Mouse (Mus musculus): Measurements from ENCODE around the gene Usp42.

Gene Usp42
- long read RNA-seq, experiment 1, partial matches to known transcripts, result 2 of 2 reads
- long read RNA-seq, experiment 1, other reads (novel, unspliced or antisense), result 0 of 2 reads
- long read RNA-seq, experiment 2, partial matches to known transcripts, result 5 of 5 reads
- long read RNA-seq, experiment 2, other reads (novel, unspliced or antisense), result 0 of 5 reads

GRCm38 (mm10) chr5:143732180-143732891 lies at the start of gene Usp42:
Gene Usp42, minus strand, starts transcription at chr5:143732280.
- intact Hi-C loops (cut with DNase I), result loop anchor here (5.0 to 10.0 kb wide), 2 partner anchors 180 to 242 kb away; no protein-coding TSS in a partner anchor

DNA sequence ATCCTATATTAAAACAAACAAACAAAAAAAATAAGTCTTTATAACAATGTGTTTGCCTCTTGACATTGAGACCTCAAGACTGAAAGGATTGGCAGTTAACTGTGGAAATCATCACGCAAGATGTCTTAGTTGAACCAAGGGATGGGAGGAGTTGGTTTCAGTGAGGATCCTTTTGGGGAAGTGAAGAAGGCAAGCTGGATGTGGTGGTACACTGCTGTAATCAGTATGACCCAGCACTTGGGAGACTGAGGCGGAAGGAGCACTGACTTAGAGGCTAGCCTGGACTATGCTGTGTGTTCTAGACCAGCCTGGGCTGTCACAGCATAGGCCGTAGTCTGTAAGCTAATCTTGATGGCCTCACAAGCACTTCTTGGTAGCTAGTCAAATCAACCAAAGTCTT lies 28.4 kb upstream of the Usp42 start:
- intact Hi-C loops (cut with DNase I), result no loop called here

GRCm38 (mm10) chr5:143759554-143759953 lies 27.5 kb upstream of the Usp42 start:
- intact Hi-C loops (cut with DNase I), result no loop called here

GRCm38 (mm10) chr5:143757755-143758443 lies 25.8 kb upstream of the Usp42 start:
- intact Hi-C loops (cut with DNase I), result no loop called here

- intact Hi-C loops (cut with DNase I), result no loop called here
These were observed 23.6 kb upstream of the Usp42 start for GRCm38 (mm10) chr5:143755529-143756141.

DNA sequence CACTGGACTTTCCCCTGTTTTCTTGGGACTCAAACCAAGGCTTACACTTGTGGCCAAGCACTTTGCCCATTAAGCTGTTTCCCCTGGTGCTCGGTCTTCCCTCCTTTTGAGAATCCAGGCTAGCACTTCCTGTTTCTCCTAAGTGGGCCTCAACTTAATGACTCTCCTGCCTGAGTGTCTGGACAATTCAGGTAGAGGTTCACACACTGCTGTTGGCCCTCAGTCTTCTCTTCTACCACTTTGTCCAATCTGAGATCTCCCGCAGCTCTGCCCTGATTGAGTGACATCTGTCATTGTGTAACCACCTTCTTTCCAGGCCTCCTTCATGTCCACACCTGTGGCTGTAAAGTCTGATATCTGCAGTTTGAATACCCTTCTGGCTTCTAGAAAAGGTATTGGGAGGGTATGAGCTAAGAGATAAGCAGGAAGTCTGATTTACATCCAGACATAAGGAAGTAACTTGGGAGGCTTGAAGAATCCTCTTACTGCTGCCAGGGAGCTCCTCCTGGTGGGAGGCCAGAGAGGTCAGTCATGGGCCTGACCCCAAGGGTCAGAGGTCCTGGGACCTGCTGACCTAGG lies 17.6 kb upstream of the Usp42 start:
- intact Hi-C loops (cut with DNase I), result no loop called here

DNA sequence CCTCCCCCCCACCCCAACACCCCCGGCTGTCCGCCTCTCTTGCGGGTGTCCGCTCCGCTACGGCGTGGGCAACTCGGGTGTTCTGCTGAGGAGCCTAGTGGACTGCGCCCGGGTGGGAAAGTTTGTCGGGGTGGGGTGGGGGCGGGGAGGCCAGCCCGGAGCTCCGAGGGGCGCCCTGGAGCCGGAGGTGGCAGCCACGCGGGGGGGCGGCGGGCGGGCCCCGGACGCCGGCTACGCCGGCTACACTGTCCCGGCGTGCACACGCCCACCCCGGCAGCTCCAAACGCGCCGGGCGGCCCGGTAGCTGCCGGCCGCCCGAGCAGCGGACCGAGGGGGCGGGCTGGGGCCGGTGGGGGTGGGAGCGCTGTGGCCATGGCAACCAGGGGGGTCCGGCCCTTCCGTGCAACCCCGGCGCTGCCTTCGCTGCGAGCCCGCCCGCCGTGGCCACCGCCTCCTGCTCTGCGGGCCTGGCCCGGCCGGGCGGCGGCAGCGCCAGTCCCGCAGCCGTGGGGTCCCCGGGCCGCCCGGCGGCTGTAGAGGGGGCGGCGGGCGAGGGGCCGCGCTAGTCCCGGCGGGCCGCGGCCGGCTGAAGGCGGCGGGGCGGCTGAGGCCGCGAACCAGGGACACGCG lies 482 bp downstream of the Usp42 start:
- intact Hi-C loops (cut with DNase I), result loop anchor here (5.0 to 10.0 kb wide), 2 partner anchors 181 to 243 kb away; no protein-coding TSS in a partner anchor

DNA sequence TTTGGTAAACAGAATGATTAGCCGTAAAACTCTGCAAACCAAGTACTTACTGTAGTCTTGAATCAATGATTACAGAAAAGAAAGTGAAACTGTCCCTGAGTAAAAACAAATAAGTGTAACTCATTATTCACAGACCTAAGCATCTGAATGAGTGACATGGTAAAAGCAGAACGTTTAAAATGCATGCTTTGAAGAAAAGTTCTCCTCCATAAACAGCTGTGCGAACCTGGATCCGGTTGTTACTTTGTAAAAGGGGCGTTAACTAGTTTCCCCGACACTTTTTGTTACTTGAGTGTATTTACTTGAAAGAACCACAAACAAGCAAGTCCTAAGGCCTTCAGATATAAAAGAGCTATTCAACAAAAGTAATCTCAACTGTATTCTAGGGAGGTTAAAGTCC lies 1.2 kb downstream of the Usp42 start:
- intact Hi-C loops (cut with DNase I), result loop anchor here (5.0 to 10.0 kb wide), 2 partner anchors 181 to 244 kb away; no protein-coding TSS in a partner anchor

DNA sequence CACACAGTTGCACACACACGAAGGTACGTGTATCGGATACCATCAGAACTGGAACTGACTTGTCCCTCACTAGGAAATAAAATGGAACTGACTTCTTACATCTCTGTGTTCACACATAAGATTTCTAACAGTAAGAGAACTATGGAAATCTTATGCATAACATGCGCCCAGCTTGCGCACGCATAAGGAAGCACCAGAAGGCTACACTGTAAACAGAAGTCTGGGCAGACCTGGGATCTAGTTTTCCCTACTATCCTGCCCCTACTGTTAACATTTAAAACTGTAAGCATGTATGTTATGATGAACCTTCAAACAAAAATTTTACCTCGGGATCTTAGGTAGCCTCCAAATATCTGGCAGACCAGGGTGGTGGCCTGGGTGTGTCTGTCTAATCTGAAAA lies 10.1 kb downstream of the Usp42 start:
- intact Hi-C loops (cut with DNase I), result no loop called here

GRCm38 (mm10) chr5:143712011-143712800 lies 19.9 kb downstream of the Usp42 start:
- intact Hi-C loops (cut with DNase I), result no loop called here

GRCm38 (mm10) chr5:143711326-143711725 lies 20.8 kb downstream of the Usp42 start:
- intact Hi-C loops (cut with DNase I), result loop anchor here (1.0 to 2.0 kb wide), 2 partner anchors 87 to 143 kb away; no protein-coding TSS in a partner anchor

- intact Hi-C loops (cut with DNase I), result no loop called here
These were observed 25.3 kb downstream of the Usp42 start for GRCm38 (mm10) chr5:143706822-143707200.

- intact Hi-C loops (cut with DNase I), result no loop called here
These were observed 25.9 kb downstream of the Usp42 start for GRCm38 (mm10) chr5:143706030-143706821.

GRCm38 (mm10) chr5:143705659-143705982 lies 26.5 kb downstream of the Usp42 start:
- intact Hi-C loops (cut with DNase I), result no loop called here

DNA sequence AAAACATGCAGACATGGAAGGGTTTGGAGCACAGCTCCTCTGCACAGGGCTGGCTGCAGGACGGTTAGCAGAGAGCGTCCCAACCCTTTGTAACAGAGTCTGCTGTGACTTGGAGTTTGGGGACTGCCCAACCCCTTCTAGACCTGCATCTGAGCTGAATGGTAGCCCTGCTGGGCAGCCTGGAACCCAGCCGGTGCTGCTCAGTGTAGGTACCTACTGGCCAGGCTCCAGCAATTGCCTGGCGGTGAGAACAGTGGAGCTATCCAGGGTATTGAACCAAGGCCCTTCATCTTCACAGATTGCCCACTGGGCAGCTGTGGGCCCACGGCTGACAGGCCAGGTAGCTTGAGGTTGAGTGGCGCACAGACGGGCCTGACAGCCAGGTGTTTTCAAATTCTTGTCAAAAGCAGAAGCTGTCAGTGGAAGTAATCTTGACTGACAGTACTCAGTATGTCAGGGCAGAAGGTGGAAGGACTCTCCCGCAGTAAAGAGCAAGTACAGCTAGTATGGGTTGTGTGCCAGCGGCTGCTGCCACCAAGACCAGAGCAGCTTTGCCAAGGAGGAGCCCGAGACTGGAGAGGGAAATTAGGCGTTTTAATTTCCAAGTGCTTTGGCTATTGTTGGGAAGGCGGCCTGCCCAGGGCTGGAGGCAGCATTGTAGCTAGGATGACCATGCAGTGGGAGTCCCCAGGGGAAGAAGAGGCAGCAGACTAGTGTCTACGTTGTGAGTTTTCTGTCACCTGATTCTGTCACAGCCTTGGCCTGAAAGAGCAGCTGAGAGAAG lies 27.0 kb downstream of the Usp42 start:
- intact Hi-C loops (cut with DNase I), result no loop called here

- intact Hi-C loops (cut with DNase I), result no loop called here
These were observed 31.0 kb downstream of the Usp42 start for GRCm38 (mm10) chr5:143701074-143701473.

- intact Hi-C loops (cut with DNase I), result no loop called here
These were observed 31.8 kb downstream of the Usp42 start for GRCm38 (mm10) chr5:143700247-143700646.

DNA sequence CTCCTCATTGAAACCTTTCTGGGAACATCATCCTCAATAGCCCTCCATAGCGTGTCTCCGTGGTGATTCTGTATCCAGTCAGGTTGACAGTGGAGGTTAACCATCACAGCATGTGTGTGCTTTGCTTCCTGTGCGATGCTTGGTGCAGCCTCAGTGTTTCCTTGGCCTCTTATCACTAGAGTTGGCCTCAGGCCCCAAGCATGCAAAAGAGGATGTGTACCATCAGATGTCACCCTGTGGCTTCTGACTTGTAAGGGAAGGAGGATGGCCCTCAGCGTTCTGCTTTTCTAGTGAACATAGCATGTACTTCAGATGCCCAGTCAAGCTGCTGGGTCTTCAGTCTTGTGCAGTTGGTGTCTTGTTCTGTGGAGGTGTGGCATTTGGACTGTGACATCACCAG lies 33.6 kb downstream of the Usp42 start:
- intact Hi-C loops (cut with DNase I), result loop anchor here (5.0 kb wide), 2 partner anchors 116 to 131 kb away; no protein-coding TSS in a partner anchor
